ENCODE assay signal across 12 mouse cellular contexts in the genomic region with DNA sequence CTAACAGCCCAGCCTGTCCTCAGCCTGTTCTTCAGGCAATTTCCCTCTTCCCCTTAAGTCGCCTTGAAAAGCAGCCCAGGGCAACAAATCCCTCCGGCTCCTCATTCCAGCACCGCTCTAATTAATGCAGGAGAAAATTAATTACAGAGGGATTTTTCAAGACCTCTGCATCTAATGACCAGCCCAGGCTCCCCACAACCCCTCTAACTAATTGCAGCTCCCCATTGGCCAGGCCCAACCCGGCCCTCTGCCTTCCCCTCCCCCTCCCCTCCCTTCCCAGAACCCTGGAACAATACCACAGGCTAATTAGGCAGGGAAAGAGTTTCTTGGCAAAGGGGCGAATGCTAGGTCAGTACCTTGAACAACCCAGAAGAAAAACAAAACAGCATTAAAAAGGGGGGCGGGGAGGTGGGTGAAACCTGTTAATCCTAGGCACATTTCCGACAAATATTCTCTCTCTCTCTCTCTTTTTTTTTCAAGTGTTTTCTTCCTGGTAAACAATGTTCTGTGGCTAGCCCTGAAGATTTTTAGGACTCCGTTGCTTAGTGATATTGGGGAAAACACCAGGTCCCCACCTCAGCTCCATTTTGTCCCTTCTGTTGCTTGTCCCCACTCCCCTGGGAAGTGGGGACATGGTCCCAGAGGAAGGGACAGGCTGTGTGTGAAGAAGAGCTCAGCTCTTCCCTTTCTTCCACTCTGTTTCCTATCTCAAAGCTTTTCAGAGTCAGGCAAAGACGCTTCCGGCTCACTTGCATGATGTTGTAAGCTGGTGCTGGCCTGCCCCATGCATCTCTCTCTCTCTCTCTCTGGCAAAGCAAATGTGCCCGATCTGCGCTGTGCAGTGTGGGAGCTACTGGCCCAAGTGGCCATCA.
DNase-seq lines count a peak whose midpoint lies in the region; ATAC-seq lines count a peak whose summit lies in the region.
"Had no signal": no experiment of that assay in that cellular context is flagged by ENCODE, and none has a peak within 500 bp of the region (broad histone marks: within the 10 kb centered on the region; RNA-seq: fewer than 3 reads in every experiment).

No protein-coding gene starts in this region.

- H3K4me2 ChIP-seq in neural tube, embryonic 11.5 days (ENCODE audit: low read depth), result no peak overlapping the region
- peak overlapping the region; percentile 40 for H3K4me2 ChIP-seq in forebrain, embryonic 12.5 days
- peak overlapping the region; percentile 13; the same call in 1 of the 2 replicates for H3K4me2 ChIP-seq in limb, embryonic 11.5 days (ENCODE audit: low read depth, severe bottlenecking)

- DNase-seq in neural tube, embryonic 11.5 days (ENCODE audit: low spot score), result peak; percentile 45
- DNase-seq in neural tube, embryonic 10.5 days (ENCODE audit: extremely low spot score, low spot score), result no peak
- peak; percentile 68 for DNase-seq in limb, embryonic 11.5 days (ENCODE audit: low spot score)
- peak; percentile 36 for DNase-seq in retina, postnatal 7 days (ENCODE audit: low read depth, low spot score)
- DNase-seq in lung, postnatal 14 days, result no peak
- no peak for DNase-seq in lung, adult 18-20 months
- DNase-seq in right cerebral cortex, adult 2 months (ENCODE audit: low spot score in 2 of 2), result no peak
- DNase-seq: cerebellum, adult 9-11 months; lung, postnatal 4 days; right cerebral cortex, adult 18-20 months had no signal

- peaks cover 16% of the 10 kb centered on the region for H3K4me1 ChIP-seq in neural tube, embryonic 11.5 days (ENCODE audit: control insufficient read depth, insufficient read depth, low read length)
- H3K4me1 ChIP-seq in forebrain, embryonic 12.5 days, result peaks cover 47% of the 10 kb centered on the region
- peaks cover 22% of the 10 kb centered on the region for H3K4me1 ChIP-seq in limb, embryonic 11.5 days (ENCODE audit: control insufficient read depth, insufficient read depth, low read length)

- H3K27me3 ChIP-seq in neural tube, embryonic 11.5 days (ENCODE audit: control insufficient read depth, insufficient read depth, low read length), result no peaks in the 10 kb centered on the region
- no peaks in the 10 kb centered on the region for H3K27me3 ChIP-seq in forebrain, embryonic 12.5 days
- peaks cover 2% of the 10 kb centered on the region; the same call in 1 of the 2 replicates for H3K27me3 ChIP-seq in limb, embryonic 11.5 days (ENCODE audit: control insufficient read depth, insufficient read depth, low read length)

- no peak overlapping the region for H3K9ac ChIP-seq in neural tube, embryonic 11.5 days (ENCODE audit: low read length)
- H3K9ac ChIP-seq in forebrain, embryonic 12.5 days, result peak overlapping the region; percentile 33; the same call in 1 of the 2 replicates
- no peak overlapping the region; the same call in 1 of the 2 replicates for H3K9ac ChIP-seq in limb, embryonic 11.5 days (ENCODE audit: low read length)

- H3K4me3 ChIP-seq in neural tube, embryonic 11.5 days (ENCODE audit: low read depth, low read length), result no peak overlapping the region
- H3K4me3 ChIP-seq in forebrain, embryonic 12.5 days (replicated peaks), result no peak overlapping the region
- no peak overlapping the region for H3K4me3 ChIP-seq in limb, embryonic 11.5 days (ENCODE audit: low read depth, low read length)

- peak overlapping the region; percentile 53; the same call in 1 of the 2 replicates for H3K27ac ChIP-seq in neural tube, embryonic 11.5 days (ENCODE audit: low read depth, low read length)
- peak overlapping the region; percentile 90 for H3K27ac ChIP-seq in forebrain, embryonic 12.5 days
- H3K27ac ChIP-seq in limb, embryonic 11.5 days (replicated peaks; ENCODE audit: low read depth, low read length), result no peak overlapping the region

- no peaks in the 10 kb centered on the region for H3K36me3 ChIP-seq in neural tube, embryonic 11.5 days (ENCODE audit: control insufficient read depth, insufficient read depth, low read length)
- no peaks in the 10 kb centered on the region for H3K36me3 ChIP-seq in forebrain, embryonic 12.5 days (replicated peaks)
- H3K36me3 ChIP-seq in limb, embryonic 11.5 days (ENCODE audit: control insufficient read depth, insufficient read depth, low read length), result no peaks in the 10 kb centered on the region

- peak; percentile 66 for ATAC-seq in neural tube, embryonic 11.5 days (ENCODE audit: insufficient read depth, low FRiP score, low TSS enrichment)
- peak; percentile 93 for ATAC-seq in forebrain, embryonic 12.5 days (ENCODE audit: low FRiP score)
- peak; percentile 66; the same call in 1 of the 2 replicates for ATAC-seq in limb, embryonic 11.5 days (ENCODE audit: insufficient number of reproducible peaks, low FRiP score, low TSS enrichment, low read depth)
- ATAC-seq: intestine, postnatal 0 days had no signal

- WGBS in neural tube, embryonic 11.5 days, result 16% methylated on average over 12 of the region's 12 CpGs
- WGBS in forebrain, embryonic 12.5 days, result 3% methylated on average over 12 of the region's 12 CpGs
- 12% methylated on average over 12 of the region's 12 CpGs for WGBS in limb, embryonic 11.5 days

- no peaks in the 10 kb centered on the region for H3K9me3 ChIP-seq in neural tube, embryonic 11.5 days (ENCODE audit: control insufficient read depth, low read length)
- no peaks in the 10 kb centered on the region for H3K9me3 ChIP-seq in forebrain, embryonic 12.5 days
- H3K9me3 ChIP-seq in limb, embryonic 11.5 days (ENCODE audit: control insufficient read depth, low read length), result no peaks in the 10 kb centered on the region

Comparison
In these comparisons a context has a peak if more than half of its experiments do, and no peak if none do; other contexts are left out.
1. DNase-seq: peak in neural tube, embryonic 11.5 days (single experiment), limb, embryonic 11.5 days (single experiment) and retina, postnatal 7 days (single experiment); none in neural tube, embryonic 10.5 days (single experiment), lung, postnatal 14 days (single experiment), lung, adult 18-20 months (0 of 2) and right cerebral cortex, adult 2 months (0 of 2).
2. Peak in every context shown above with its lines, with median percentiles within 50 percentile points of each other: ATAC-seq.